Mouse (Mus musculus): ENCODE data around the gene Aldh3b3.

DNA sequence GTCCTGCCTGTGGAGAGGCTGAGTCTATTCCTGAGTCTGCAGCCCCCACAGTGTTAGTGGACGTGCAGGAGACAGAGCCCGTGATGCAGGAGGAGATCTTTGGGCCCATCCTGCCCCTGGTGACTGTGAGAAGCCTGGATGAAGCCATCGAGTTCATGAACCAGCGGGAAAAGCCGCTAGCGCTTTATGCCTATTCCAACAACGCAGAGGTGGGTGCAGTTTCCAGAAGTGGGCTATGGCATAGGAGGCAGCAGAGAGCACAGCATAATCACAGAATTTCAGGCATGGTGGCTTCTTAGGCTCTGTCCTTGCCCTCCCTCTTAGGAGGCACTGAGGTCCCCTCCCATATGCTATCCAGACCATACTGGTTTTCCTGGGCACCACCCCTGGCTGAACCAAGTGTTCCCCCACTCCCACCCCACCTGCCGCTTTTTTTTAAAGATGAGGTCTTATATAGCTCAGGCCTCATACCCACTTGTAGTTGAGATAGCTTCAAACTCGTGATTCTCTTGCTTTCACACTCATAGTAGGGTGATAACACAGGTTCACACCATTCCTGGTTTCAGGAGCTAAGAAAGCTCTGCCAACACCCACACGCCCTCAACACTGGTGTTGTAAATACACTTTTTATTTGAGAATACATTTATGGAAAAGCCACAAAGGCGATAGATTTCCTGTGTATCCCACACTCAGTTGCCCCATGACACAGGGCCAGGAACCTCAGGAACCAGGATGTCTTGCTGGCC, 8.1 kb downstream of the Aldh3b3 start:
- TF ChIP-seq POLR2A (IDR thresholded peaks at IDR 0.05; ENCODE audit: insufficient read length, low read depth) = no peak
- TF ChIP-seq TCF12 (IDR thresholded peaks at IDR 0.05; ENCODE audit: insufficient read depth, poor library complexity, severe bottlenecking) = no peak
- TF ChIP-seq MYOD1 (IDR thresholded peaks at IDR 0.05; ENCODE audit: control insufficient read depth in 1 of 3, insufficient read length in 2 of 3, low read depth in 2 of 3) = no peak

All from myocyte (in vitro differentiated cells).